Mouse (Mus musculus): ENCODE results near the gene Kifap3.

GRCm38 (mm10) chr1:163840555-163840954 lies 61.2 kb downstream of the Kifap3 start:
- TF ChIP-seq CTCF (IDR thresholded peaks at IDR 0.05; ENCODE audit: extremely low read depth, insufficient read depth, low read length) (no peak), POLR2A (IDR thresholded peaks at IDR 0.05; ENCODE audit: extremely low read depth, insufficient read depth, low read length) (no peak)
